Mouse (Mus musculus) left cerebral cortex, postnatal 25 days (tissue): ENCODE data around the gene Vps4b. TPM values are rescaled to one million over a fixed set of nuclear protein-coding genes. Genes with fewer than 3 reads are reported as not detected.

ENCODE experiments used
- DNase-seq, 2 experiments: peaks; one replicate each; pipeline ENCODE4 v3.0.0; 2022; ENCODE audit warnings: low spot score in 2 of 2, mixed read lengths in 1 of 2
- intact Hi-C: fragments of 180-260 bp; cut with DNase I; formaldehyde crosslinking; loops from one replicate; pipeline ENCODE4 v1.15.1; 2025
- total RNA-seq, 2 experiments: library from RNA; stranded (reverse); gene quantifications; 2 replicates each; pipeline ENCODE4 v1.2.3; 2021

Vps4b gene
- 10 to 100 TPM; 51.5 to 56.4 TPM for total RNA-seq

DNA sequence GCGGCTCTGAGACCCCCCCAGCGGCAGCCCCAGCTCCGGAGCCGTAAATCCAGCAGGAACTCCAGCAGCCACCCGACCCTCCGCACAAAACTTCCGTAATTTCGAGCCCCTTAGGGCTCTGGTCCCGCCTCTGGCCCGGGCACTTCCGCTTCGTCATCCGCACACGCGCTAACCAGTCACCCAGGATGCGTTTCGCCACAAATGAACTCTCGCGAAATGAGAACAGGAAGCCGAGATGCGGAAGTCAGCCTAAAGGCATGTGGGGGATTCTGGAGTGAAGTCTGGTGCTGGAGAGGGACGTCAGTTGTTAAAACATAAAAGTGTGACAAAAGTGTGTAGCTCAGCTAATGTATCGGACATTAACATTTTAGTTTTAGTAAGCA, at the start of gene Vps4b:
Gene Vps4b, minus strand, starts transcription at position 187 of the 383 bp plus-strand sequence.
- intact Hi-C loops = loop anchor here (1.0 to 5.0 kb wide), 2 partner anchors 34 to 88 kb away; no protein-coding TSS in a partner anchor
- peak; percentile 91 to 96 for DNase-seq

DNA sequence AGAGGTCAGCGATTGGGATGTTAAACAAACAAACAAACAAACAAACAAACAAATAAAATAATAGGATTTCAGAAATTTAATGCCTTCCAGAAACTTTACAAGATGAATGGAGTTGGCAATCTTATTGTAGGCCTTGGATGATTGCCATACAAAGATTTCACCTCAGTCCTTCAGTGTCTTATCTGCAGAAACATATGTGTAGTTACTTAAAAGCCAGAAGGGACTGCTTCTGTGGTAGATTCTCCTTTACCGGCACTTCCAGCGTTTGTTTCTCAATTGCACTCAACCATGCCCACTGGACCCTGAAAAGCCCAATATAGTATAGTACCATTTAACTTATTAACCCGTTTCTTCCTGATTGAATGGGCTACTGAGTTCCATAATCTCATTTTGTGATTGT, 32.3 kb upstream of the Vps4b start:
- intact Hi-C loops = no loop called here
- no peak for DNase-seq

DNA sequence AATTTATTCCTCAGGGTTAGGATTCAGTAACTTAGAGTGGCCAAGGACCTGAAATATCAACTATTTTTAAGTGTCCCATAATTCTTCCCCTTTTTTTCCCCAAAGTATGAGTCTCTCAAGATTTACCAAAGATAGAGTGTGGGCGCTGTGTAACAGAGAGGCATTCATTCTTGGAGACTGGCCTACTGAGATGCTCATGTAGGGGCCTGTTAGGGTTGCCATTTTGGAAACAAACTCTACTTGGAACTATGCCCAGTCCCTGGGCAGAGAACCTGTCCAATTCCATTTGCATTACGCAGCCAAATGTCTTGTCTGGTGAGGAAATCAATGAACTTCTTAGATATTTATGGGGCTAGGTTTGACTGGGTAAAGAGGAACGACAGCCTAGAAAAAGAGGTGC, 25.8 kb upstream of the Vps4b start:
- peak in 1 of 2 experiments; percentile 40 for DNase-seq
- intact Hi-C loops = no loop called here

DNA sequence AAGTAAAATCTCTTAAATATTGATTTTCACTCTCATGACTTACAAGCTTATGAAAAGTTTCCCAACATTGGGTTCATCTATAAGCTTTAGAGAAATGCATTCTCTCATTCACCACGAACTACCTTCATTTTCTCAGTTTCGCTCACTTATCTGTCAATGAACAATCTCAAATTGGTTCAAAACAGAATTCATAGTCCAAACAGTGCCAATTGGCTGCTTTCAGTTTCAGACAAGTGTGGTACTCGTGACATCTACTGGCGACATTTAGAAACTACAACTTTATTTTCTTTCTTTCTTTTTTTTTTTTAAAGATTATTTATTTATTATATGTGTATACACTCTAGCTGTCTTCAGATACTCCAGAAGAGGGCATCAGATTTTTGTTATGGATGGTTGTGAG, 21.8 kb upstream of the Vps4b start:
- DNase-seq = peak in 1 of 2 experiments; percentile 5

DNA sequence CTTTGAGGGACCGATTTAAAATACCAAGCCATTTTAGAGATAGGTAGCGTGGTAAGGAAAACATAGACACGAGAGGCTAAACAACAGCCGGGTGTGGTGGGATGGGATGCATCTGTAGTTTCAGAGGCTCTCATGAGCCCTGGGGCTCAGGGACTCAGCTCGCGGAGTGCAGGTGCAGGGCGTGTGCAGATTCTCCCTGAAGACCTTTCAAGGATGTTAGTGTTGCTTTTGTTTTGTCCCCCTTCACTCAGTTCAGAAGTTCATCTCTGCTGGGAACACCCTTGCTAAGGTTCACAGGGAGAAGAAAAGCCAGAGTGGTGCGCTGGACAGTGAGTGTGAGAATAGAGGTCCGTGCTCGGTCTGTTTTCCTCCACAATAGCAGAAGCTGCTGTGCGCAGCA, 20.2 kb upstream of the Vps4b start:
- DNase-seq = no peak
- intact Hi-C loops = loop anchor here (5.0 kb wide), 1 partner anchor 389 kb away; no protein-coding TSS in a partner anchor

More for the DNA sequence above, 21.8 kb upstream of the Vps4b start:
- intact Hi-C loops = loop anchor here (5.0 kb wide), 1 partner anchor 391 kb away; no protein-coding TSS in a partner anchor

DNA sequence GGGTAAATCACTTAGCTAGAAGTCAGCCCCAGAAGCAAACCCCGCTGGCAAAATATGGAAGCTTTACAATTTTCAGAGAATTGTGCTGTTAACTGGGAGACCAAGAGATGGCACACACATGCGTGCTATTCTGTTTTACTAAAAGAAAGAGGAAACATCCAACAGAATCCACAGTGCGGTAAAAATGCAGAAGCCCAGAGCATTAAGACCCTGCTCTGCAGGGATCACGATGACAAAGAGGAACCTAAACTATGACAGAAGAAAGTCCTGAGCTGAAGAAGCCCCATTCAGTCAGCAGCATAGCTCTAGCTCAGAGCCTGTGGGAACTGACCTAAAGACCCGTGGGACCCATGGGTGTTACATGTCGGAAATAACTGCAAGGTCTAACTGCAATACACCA, 18.7 kb upstream of the Vps4b start:
- no peak for DNase-seq
- intact Hi-C loops = loop anchor here (5.0 kb wide), 1 partner anchor 388 kb away; no protein-coding TSS in a partner anchor

DNA sequence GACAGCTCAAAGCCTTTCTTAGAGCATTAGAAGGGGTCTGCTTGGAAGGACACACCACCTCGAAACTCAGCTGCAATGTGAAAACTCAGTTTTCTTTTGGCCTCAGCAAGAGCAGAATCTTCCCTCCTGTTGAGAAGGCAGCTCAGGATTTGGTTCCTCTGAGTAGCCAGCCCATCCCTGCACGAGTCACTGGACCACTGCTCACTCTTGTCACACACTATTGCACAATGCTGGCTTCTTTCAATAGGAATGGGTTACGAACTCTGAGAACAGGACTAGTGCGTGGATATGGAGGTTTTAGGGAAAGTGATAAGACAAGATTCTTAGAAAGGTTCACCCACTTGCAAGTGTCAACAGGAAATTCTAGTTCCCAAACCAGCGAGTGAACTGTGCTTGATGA, 18.3 kb upstream of the Vps4b start:
- intact Hi-C loops = loop anchor here (5.0 kb wide), 1 partner anchor 388 kb away; no protein-coding TSS in a partner anchor
- no peak for DNase-seq

DNA sequence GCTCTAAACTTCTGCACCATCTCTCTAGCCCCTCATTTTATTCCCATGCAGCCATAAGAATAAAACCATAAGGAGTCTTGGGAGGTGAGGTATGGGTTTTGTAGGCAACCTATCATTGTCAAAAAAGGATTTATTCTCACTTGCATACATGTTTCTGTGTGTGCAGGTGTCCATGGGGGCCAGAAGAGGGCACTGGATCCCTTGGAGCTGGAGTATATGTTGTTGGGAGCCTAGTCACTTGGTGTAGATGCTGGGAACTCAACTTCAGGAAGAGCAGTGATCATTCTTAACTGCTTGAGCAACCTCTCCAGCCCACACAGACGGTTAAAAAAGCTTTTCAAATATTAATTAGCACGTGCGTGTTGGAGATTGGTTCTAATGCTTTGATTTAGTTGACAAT, 3.4 kb upstream of the Vps4b start:
- no peak for DNase-seq
- intact Hi-C loops = loop anchor here (5.0 kb wide), 1 partner anchor 38 kb away; no protein-coding TSS in a partner anchor

DNA sequence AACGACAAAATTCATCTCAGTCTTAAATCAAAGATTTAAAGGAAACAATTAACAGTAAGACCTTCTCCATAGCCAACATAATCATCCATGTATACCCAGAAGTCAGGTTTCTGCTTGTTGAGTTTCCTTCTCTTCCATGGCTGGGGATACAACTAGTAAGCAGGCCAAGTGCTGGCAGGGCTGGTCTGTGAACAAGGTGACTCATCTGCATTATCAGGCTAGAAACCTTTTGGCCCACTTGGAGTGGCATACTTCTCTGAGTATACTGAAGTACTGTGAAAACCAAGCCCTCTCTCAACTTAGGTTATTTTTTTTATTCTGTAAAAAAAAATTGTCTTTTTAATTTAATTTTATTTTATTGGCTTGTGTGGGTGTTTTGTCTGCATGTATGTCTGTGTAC, 2.9 kb upstream of the Vps4b start:
- no peak for DNase-seq
- intact Hi-C loops = loop anchor here (5.0 kb wide), 1 partner anchor 37 kb away; no protein-coding TSS in a partner anchor

DNA sequence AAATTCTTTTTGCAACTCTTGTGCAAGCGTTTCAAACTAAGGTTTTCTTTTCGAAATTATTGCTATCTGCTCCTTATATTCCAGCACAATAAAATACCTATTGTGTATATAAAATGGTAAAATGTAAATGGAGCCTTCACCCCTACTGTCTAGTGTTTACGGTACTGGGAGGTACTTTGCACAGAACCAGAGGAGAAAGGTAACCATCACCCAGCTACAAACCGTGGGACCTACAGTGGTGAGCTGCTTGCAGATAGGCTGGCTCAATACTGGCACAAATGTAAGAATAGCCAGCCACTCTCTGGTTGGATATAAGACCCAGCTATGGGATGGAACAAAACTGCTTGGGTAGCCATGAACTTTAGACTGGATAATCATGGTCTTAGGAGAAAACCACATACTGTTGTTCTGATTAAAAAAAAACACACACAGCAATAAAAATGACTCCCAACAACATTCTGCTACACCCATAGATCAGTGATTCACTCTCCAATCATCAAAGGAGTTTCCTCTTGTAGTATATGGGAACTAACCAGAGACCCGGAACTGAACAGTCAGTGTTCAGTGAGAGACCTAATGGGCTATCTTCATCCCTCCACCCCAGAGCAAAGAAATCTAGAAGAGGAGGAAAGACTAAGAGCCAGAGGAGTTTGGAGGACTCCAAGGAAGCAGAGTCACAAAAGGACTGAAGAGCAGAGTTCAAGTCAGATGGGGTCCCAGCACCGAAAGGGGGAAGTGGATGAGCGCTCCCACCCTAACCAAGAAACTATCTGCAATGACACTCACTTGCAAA, 655 bp upstream of the Vps4b start:
- intact Hi-C loops = loop anchor here (1.0 to 5.0 kb wide), 2 partner anchors 35 to 87 kb away; no protein-coding TSS in a partner anchor
- DNase-seq = no peak

DNA sequence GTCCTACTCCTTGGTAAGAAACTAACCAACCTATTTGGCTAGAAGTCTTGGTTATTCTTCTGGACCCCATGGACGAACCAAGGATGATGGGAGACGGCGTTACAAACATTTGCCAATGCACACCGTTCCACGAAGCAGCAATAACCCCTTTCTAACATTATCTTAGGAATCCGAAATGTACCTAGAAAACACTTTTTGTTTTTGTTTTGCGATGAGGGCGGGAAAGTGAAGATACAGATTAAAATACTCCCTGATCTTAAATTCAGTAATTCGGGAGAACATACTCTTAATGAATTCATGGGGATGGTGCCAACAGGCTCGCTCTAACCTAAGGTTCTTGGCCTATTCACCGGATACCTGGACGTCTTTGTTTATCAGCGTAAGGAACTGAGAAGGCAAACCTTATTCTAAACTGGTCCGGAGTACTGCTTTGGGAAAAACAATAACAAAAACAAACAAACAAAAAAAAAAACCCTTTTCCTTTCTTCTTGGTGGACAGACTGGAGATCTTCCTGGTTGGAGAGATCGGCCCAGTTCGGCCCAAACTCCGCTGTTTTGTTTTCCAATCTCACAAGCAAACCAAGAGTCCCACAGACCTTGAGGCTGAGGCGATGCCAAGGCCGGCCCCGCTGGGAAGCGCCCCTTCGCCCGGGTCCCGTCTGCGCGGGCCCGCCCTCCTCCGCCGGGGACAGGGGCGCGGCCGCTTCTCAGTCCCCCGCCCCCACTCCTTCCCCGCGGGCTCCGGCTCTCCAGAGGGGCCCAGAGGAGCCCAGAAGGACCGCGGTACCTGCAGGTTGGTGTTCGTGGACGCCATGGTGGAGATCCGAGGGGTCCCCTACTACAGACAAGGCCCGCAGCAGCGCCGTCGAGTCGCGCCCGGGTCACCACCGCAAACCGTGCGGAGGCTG, 640 bp downstream of the Vps4b start:
- intact Hi-C loops = loop anchor here (1.0 to 5.0 kb wide), 2 partner anchors 34 to 88 kb away; no protein-coding TSS in a partner anchor
- no peak for DNase-seq

DNA sequence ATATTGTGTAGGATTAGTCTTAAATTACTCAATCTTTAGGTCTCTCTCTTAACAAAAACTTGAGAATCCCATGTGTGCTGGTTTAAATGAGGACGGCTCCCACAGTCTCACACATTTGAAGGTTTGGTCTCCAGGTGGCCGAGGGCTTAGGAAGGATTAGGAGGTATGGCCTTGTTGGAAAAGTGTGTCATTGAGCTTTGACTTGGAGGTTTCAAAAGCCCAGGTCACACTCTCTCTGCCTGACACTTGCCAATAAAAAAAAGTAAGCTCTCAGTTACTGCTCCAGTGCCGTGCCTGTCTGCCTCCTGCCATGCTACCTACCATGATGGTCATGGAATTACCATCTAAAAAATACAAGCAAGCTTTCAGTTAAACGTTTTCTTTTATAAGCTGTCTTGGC, 21.6 kb downstream of the Vps4b start:
- no peak for DNase-seq
- intact Hi-C loops = no loop called here

DNA sequence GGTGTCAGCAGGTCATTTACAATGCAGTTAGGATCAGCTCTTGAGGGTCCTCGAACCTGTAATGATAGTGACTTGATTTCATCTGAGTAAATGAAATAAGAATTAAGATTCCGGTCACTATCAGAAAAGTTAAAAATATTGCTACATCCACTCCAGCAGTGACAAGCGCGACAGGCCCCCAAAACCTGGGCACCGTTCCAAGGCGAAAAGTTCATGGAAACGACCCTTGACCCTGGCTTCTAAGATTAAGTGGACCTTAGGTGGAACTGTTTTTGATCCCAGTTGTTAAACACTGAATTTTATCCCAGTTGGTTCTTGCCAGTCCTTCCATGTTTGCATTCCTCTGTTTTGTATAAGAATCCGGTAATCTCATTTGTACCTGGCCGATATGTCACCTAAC, 22.4 kb downstream of the Vps4b start:
- no peak for DNase-seq
- intact Hi-C loops = no loop called here

DNA sequence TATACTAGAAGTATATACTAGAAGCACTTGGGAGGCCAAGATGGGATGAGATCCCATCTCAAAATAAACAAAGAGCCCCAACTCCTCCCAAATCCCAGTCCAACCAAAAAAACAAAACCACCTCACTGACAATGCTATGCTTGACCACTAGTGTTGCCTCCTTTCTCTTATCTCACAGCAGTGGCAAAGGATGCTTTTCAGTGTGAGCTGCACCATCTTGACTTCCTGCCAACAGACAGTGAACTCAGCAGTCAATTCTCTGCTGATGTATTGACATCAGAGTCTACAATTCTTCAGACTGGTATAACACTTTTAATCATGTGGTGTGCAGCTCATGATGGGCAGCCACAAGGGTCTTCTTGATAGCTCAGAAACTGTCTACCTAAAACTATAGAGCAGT, 27.8 kb downstream of the Vps4b start:
- intact Hi-C loops = no loop called here

DNA sequence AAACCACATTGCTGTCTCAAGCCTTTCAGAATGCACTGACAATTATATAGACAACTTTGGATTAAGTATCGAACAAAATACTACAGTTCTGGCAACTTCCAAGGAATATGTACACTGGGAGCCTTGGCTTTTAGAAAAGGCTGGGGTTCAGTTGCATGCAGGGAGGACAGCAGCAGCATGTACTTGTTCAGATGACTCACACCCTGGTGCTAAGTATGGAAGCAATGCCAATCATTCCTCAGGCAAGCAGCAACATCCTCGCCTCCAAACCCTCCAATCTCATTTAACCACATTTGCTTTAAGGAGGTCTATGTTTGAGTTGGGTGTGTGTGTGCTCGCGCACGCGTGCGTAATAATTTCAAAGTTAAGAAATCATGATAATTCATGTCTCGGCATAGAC, 30.8 kb downstream of the Vps4b start:
- DNase-seq = peak in 1 of 2 experiments; percentile 58
- intact Hi-C loops = no loop called here

More for the DNA sequence above, 27.8 kb downstream of the Vps4b start:
- DNase-seq = no peak

DNA sequence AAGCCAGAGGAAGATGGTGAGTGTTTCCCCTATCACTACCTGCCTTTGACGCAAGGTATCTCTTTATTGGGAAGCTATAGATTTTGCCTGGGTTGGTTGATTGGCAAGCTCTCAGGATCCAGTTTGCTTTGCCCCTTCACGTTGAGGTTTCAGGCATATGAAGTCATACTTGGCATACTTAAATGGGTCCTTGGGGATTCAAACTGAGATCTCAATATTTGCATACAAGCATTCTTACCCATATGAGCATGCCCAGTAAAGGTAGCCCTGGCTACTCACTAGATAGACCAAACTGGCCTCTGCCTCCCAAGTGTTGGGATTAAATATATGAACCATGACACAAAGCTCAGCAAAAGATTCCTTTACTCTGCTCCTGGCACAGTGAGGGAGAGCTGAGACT, 31.7 kb downstream of the Vps4b start:
- DNase-seq = no peak
- intact Hi-C loops = loop anchor here (5.0 kb wide), 1 partner anchor 32 kb away; the partner anchor contains the start of gene Vps4b

DNA sequence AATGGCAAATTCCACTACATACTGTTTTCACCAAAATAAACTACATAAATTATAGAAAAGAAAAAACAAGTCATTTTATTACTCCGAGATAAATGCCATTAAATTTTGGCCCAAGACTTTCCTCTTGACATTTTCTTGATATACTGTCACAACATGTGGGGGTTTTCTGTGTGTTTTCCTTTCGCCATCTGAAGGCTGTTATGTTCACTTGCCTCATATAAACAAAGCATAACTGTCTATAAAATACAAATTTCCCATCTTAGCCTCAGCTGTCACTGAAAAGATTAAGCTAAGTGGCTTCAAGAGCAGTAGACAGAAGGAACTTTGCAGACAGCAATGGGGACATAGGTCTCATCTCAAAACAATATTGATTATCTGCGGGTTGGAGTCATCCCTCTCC, 32.2 kb downstream of the Vps4b start:
- intact Hi-C loops = loop anchor here (5.0 kb wide), 1 partner anchor 33 kb away; the partner anchor contains the start of gene Vps4b
- no peak for DNase-seq

DNA sequence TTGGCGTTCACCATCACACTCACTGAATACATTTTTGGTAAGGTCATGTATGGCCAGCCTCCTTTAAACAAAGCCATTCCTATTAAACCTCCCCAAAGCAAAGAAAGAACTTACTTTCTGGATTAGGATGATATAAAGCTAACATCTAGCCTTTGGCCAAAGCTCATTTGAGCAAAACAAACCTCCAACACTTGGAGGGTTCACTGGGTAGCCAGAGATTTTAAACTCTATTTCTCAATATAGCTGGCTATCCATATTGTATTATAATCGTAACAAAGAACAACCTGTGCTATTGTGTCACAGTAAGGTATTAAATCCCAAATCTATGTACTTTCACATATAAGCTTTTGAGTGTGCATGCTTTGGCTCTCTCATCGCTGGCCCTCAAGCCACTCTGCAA, 35.8 kb downstream of the Vps4b start:
- intact Hi-C loops = loop anchor here (5.0 kb wide), 1 partner anchor 37 kb away; the partner anchor contains the start of gene Vps4b
- no peak for DNase-seq

DNA sequence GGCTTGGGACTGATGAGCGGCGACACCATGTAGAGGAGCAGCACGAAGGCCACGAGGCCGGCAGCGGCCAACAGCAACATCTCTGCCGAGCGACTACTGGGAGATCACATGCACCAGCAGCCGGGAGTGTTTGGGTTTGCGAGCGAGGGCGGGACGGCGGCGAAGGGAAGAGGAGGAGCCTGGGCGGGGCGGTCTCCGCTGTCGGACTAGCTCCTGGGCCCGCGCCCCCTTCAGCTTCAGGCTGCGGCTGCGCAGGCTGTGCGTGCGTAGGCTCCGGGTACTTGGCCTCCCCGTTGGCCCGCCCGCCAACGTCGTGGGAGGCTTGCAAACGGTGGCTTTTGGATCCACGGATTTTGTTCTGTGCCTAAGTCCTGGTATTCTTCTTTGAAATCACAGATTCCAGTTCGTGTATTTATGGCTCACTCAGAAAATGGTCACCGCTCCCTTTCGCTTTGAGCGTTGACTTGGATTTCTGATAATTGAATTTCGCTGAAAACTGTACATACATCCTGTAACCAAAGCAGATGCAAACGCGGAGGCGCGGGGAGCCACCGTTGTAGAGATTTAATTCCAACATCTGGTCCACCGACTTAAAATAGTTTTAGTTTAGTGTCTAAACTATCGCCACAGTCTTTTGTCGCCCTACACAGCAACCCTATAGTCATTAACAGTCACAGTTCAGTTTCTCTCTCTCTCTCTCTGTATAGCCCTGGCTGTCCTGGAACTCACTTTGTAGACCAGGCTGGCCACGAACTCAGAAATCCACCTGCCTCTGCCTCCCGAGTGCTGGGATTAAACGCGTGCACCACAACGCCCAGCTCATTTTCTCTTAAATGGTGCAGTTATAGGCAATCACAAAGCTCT, 36.7 kb downstream of the Vps4b start, which contains the start of gene Kdsr:
Gene Kdsr, minus strand, starts transcription at position 156 of the 864 bp plus-strand sequence.
- intact Hi-C loops = loop anchor here (1.0 to 5.0 kb wide), 2 partner anchors 37 to 46 kb away; partner anchors contain the start of genes Bcl2 and Vps4b

More for the DNA sequence above, 36.7 kb downstream of the Vps4b start, which contains the start of gene Kdsr:
- DNase-seq = peak; percentile 98 to 99
